Comparison of ENCODE assay signal across 8 mouse cellular contexts in genomic region chr7:119895639-119896512, GRCm38 (mm10). TPM values are rescaled to one million over a fixed set of nuclear protein-coding genes. Genes with fewer than 3 reads are reported as not detected.
DNase-seq lines count a peak whose midpoint lies in the region; ATAC-seq and TF ChIP-seq lines count a peak whose summit lies in the region.

Gene Lyrm1, plus strand, starts transcription at chr7:119895861.
Gene Dcun1d3, minus strand, starts transcription at chr7:119896298.

- H3K79me2 ChIP-seq in MEL (ENCODE audit: control insufficient read depth, insufficient read depth, low read length, poor library complexity): peaks cover 2% of the 10 kb centered on the region; the same call in 1 of the 2 replicates

- peaks cover 0 to 32% of the 10 kb centered on the region in 2 experiments; a peak in 2 of 4 replicates for H3K36me3 ChIP-seq in MEL (ENCODE audit: control insufficient read depth in 1 of 2, insufficient read depth in 2 of 2, low read length in 2 of 2)
- no peaks in the 10 kb centered on the region for H3K36me3 ChIP-seq in hindbrain, embryonic 10.5 days
- H3K36me3 ChIP-seq in lung, postnatal 0 days (ENCODE audit: insufficient read depth, low read length): no peaks in the 10 kb centered on the region

- peak within 1 kb of the TSS; percentile 81 for H3K9ac ChIP-seq in MEL (ENCODE audit: control insufficient read depth, low read depth, low read length, poor library complexity, severe bottlenecking)
- H3K9ac ChIP-seq in lung, postnatal 0 days (replicated peaks; ENCODE audit: low read depth): peak within 1 kb of the TSS; percentile 67

- peak; percentile 97 for DNase-seq in MEL (ENCODE audit: low read depth, low spot score)
- DNase-seq in cerebellum, adult 2 months: peak; percentile 97
- DNase-seq in forelimb bud, embryonic 11.5 days (ENCODE audit: low read depth, low spot score): peak; percentile 98
- DNase-seq in hindbrain, embryonic 10.5 days (ENCODE audit: low spot score): peak; percentile 99
- DNase-seq in layer of hippocampus, adult 9-11 months: peak; percentile 98
- DNase-seq in lung, postnatal 0 days (ENCODE audit: low spot score): peak; percentile 100
- peak; percentile 97 for DNase-seq in ovary, postnatal 14 days (ENCODE audit: low spot score)
- DNase-seq in thymus, postnatal 14 days: peak; percentile 99

- ATAC-seq in lung, postnatal 0 days: peak; percentile 99

- no peak for TF ChIP-seq RAD21 in MEL (IDR thresholded peaks at IDR 0.05; ENCODE audit: low read depth, low read length)

- H3K27me3 ChIP-seq in MEL (ENCODE audit: control insufficient read depth in 1 of 2, insufficient read depth in 2 of 2, low read length in 2 of 2): no peaks in the 10 kb centered on the region
- no peaks in the 10 kb centered on the region for H3K27me3 ChIP-seq in cerebellum, adult 2 months (ENCODE audit: control insufficient read depth, insufficient read depth, low read length)
- no peaks in the 10 kb centered on the region for H3K27me3 ChIP-seq in hindbrain, embryonic 10.5 days (ENCODE audit: insufficient read depth, poor library complexity, severe bottlenecking)
- no peaks in the 10 kb centered on the region for H3K27me3 ChIP-seq in lung, postnatal 0 days (replicated peaks; ENCODE audit: insufficient read depth, low read length)

- TF ChIP-seq POLR2A in MEL (IDR thresholded peaks at IDR 0.05; ENCODE audit: control insufficient read depth in 1 of 2, insufficient read depth in 1 of 2, low read depth in 1 of 2, low read length in 2 of 2, poor library complexity in 1 of 2): peak; percentile 49 to 70; a peak in 3 of 4 replicates
- TF ChIP-seq POLR2A in cerebellum, adult 2 months (IDR thresholded peaks at IDR 0.05; ENCODE audit: borderline replicate concordance, insufficient read depth, low read length): peak; percentile 71

- no peaks in the 10 kb centered on the region for H3K9me3 ChIP-seq in MEL (replicated peaks; ENCODE audit: insufficient read depth, low read length)
- no peaks in the 10 kb centered on the region for H3K9me3 ChIP-seq in hindbrain, embryonic 10.5 days
- H3K9me3 ChIP-seq in lung, postnatal 0 days (ENCODE audit: low read length): no peaks in the 10 kb centered on the region

- H3K4me1 ChIP-seq in MEL (ENCODE audit: control insufficient read depth in 1 of 2, insufficient read depth in 2 of 2, low read length in 2 of 2): peaks cover 10 to 17% of the 10 kb centered on the region in 2 experiments
- H3K4me1 ChIP-seq in cerebellum, adult 2 months (ENCODE audit: control insufficient read depth, insufficient read depth, low read length): no peaks in the 10 kb centered on the region
- H3K4me1 ChIP-seq in hindbrain, embryonic 10.5 days (replicated peaks): peaks cover 30% of the 10 kb centered on the region
- peaks cover 4% of the 10 kb centered on the region for H3K4me1 ChIP-seq in lung, postnatal 0 days (ENCODE audit: insufficient read depth, low read depth, low read length)

- WGBS in cerebellum, adult 2 months: under 1% methylated on average over 63 of the region's 63 CpGs
- WGBS in hindbrain, embryonic 10.5 days: under 1% methylated on average over 63 of the region's 63 CpGs
- WGBS in lung, postnatal 0 days: under 1% methylated on average over 59 of the region's 63 CpGs

- peak within 1 kb of the TSS; percentile 84 to 88 for H3K4me3 ChIP-seq in MEL (ENCODE audit: control insufficient read depth in 1 of 2, insufficient read depth in 1 of 2, low read depth in 2 of 2, low read length in 2 of 2)
- peak within 1 kb of the TSS; percentile 86 for H3K4me3 ChIP-seq in cerebellum, adult 2 months (replicated peaks; ENCODE audit: insufficient read depth, low read depth, low read length)
- peak within 1 kb of the TSS; percentile 80 for H3K4me3 ChIP-seq in hindbrain, embryonic 10.5 days
- H3K4me3 ChIP-seq in lung, postnatal 0 days (ENCODE audit: low read depth, low read length): peak within 1 kb of the TSS; percentile 75

- peak within 1 kb of the TSS; percentile 92 for H3K4me2 ChIP-seq in lung, postnatal 0 days (replicated peaks; ENCODE audit: low read depth, low read length)

- TF ChIP-seq CTCF in MEL (IDR thresholded peaks at IDR 0.05 in 2 of 3, conservative IDR thresholded peaks at IDR 0.05 in 1 of 3; ENCODE audit: control insufficient read depth in 1 of 3, insufficient read depth in 1 of 3, low read depth in 2 of 3, low read length in 3 of 3, poor library complexity in 1 of 3, severe bottlenecking in 1 of 3): no peak
- no peak for TF ChIP-seq CTCF in cerebellum, adult 2 months (IDR thresholded peaks at IDR 0.05; ENCODE audit: borderline replicate concordance, insufficient read depth, low read depth, low read length)
- TF ChIP-seq CTCF in lung, postnatal 0 days (IDR thresholded peaks at IDR 0.05): no peak

- peak within 1 kb of the TSS; percentile 57 for H3K27ac ChIP-seq in MEL (ENCODE audit: control insufficient read depth, low read depth, low read length)
- H3K27ac ChIP-seq in cerebellum, adult 2 months (ENCODE audit: insufficient read depth, low read length): peak within 1 kb of the TSS; percentile 94
- H3K27ac ChIP-seq in hindbrain, embryonic 10.5 days: peak within 1 kb of the TSS; percentile 97
- peak within 1 kb of the TSS; percentile 94 for H3K27ac ChIP-seq in lung, postnatal 0 days (ENCODE audit: low read length)

- TF ChIP-seq EP300 in MEL (IDR thresholded peaks at IDR 0.05; ENCODE audit: low read depth in 1 of 2, low read length in 2 of 2): no peak
- peak; percentile 52; the same call in 1 of the 2 replicates for TF ChIP-seq EP300 in lung, postnatal 0 days (IDR thresholded peaks at IDR 0.05)

TF ChIP-seq in MEL, 35 proteins besides CTCF, POLR2A, EP300 and RAD21 (continues in another document):
- TF ChIP-seq MAFK (IDR thresholded peaks at IDR 0.05; ENCODE audit: borderline replicate concordance, low read depth, low read length): no peak
- TF ChIP-seq ELF1 (IDR thresholded peaks at IDR 0.05; ENCODE audit: low read depth, low read length): peak; percentile 83
- TF ChIP-seq KAT2A (conservative IDR thresholded peaks at IDR 0.05; ENCODE audit: low read depth, low read length): peak; percentile 64; the same call in 1 of the 2 replicates
- no peak for TF ChIP-seq ZKSCAN1 (IDR thresholded peaks at IDR 0.05; ENCODE audit: low read depth, low read length)
- TF ChIP-seq ZMIZ1 (IDR thresholded peaks at IDR 0.05; ENCODE audit: low read depth, low read length): no peak
- peak; percentile 48 for TF ChIP-seq NELFE (IDR thresholded peaks at IDR 0.05; ENCODE audit: low read depth, low read length)
- TF ChIP-seq GABPA (IDR thresholded peaks at IDR 0.05; ENCODE audit: low read depth, low read length): no peak
- peak; percentile 79; the same call in 1 of the 2 replicates for TF ChIP-seq MXI1 (IDR thresholded peaks at IDR 0.05; ENCODE audit: low read depth, low read length)
- TF ChIP-seq POLR2AphosphoS5 (IDR thresholded peaks at IDR 0.05; ENCODE audit: borderline replicate concordance, low read depth, low read length): no peak
- TF ChIP-seq GATA1 (IDR thresholded peaks at IDR 0.05; ENCODE audit: low read depth, low read length): no peak
- TF ChIP-seq TBP (IDR thresholded peaks at IDR 0.05; ENCODE audit: low read depth, low read length): no peak
- 0 out of 2 replicates have a peak, but pooled peaks have one; percentile 29 for TF ChIP-seq MYC (IDR thresholded peaks at IDR 0.05; ENCODE audit: low read depth, low read length)
- 0 out of 2 replicates have a peak, but pooled peaks have one; percentile 5 for TF ChIP-seq ETS1 (IDR thresholded peaks at IDR 0.05; ENCODE audit: low read depth, low read length)
- TF ChIP-seq ZC3H11A (IDR thresholded peaks at IDR 0.05; ENCODE audit: low read depth, low read length): no peak
- TF ChIP-seq ZNF384 (IDR thresholded peaks at IDR 0.05; ENCODE audit: low read depth, low read length): no peak
- no peak for TF ChIP-seq MEF2A (IDR thresholded peaks at IDR 0.05; ENCODE audit: extremely low read depth, insufficient replicate concordance, low read depth, low read length, poor library complexity, severe bottlenecking)
- no peak for TF ChIP-seq CHD2 (IDR thresholded peaks at IDR 0.05; ENCODE audit: low read length)
- TF ChIP-seq USF1 (IDR thresholded peaks at IDR 0.05; ENCODE audit: low read depth, low read length): no peak
- TF ChIP-seq MYB (IDR thresholded peaks at IDR 0.05; ENCODE audit: low read depth, low read length): no peak
- TF ChIP-seq MAX (IDR thresholded peaks at IDR 0.05; ENCODE audit: low read length): no peak
- TF ChIP-seq RCOR1 (IDR thresholded peaks at IDR 0.05; ENCODE audit: low read depth, low read length): no peak
- TF ChIP-seq CHD1 (IDR thresholded peaks at IDR 0.05; ENCODE audit: low read depth, low read length): peak; percentile 98
- no peak for TF ChIP-seq TAL1 (IDR thresholded peaks at IDR 0.05; ENCODE audit: low read length)
- TF ChIP-seq SIN3A (IDR thresholded peaks at IDR 0.05; ENCODE audit: low read length): peak; percentile 49; the same call in 1 of the 2 replicates
- no peak for TF ChIP-seq UBTF (IDR thresholded peaks at IDR 0.05; ENCODE audit: borderline replicate concordance, insufficient read depth, low read depth, low read length)
- no peak for TF ChIP-seq USF2 (IDR thresholded peaks at IDR 0.05; ENCODE audit: borderline replicate concordance in 1 of 2, insufficient read depth in 1 of 2, low read depth in 1 of 2, low read length in 2 of 2)
- peak; percentile 87; the same call in 1 of the 2 replicates for TF ChIP-seq MAZ (IDR thresholded peaks at IDR 0.05; ENCODE audit: low read depth, low read length)
- TF ChIP-seq TCF12 (IDR thresholded peaks at IDR 0.05; ENCODE audit: low read depth, low read length): peak; percentile 21; the same call in 1 of the 2 replicates
- no peak for TF ChIP-seq NRF1 (IDR thresholded peaks at IDR 0.05; ENCODE audit: insufficient read depth, low read depth, low read length, poor library complexity, severe bottlenecking)

RNA-seq across cellular contexts. Expression of gene Lyrm1, which starts in this region (rescaled TPM):
- 2.1 and 4.0 TPM in 2 replicates for total RNA-seq in MEL (2012; rRNA removed)
- polyA plus RNA-seq in MEL (2012; ENCODE audit: insufficient read depth in 1 of 2, insufficient read length in 2 of 2, low read depth in 1 of 2, low replicate concordance in 2 of 2, missing spikeins in 1 of 2): 1 to 10 TPM in 1 of 2 experiments, not detected in 1; 4.4 TPM
- 16.6 and 19.4 TPM in 2 replicates for polyA plus RNA-seq in cerebellum, adult 2 months (2012; rRNA removed)
- 12.0 and 14.3 TPM in 2 replicates for polyA plus RNA-seq in hindbrain, embryonic 10.5 days (2016; fragmentation: Nextera tagmentation; extraction: Ambion mirVana)
- polyA plus RNA-seq in lung, postnatal 0 days (2015; fragmentation: Nextera tagmentation; extraction: Ambion mirVana): 7.4 and 7.7 TPM in 2 replicates

RNA-seq across cellular contexts. Expression of gene Dcun1d3, which starts in this region (rescaled TPM):
- 2.5 and 3.3 TPM in 2 replicates for total RNA-seq in MEL (2012; rRNA removed)
- polyA plus RNA-seq in MEL (2012; ENCODE audit: insufficient read depth in 1 of 2, insufficient read length in 2 of 2, low read depth in 1 of 2, low replicate concordance in 2 of 2, missing spikeins in 1 of 2): 1 to 10 TPM in 1 of 2 experiments, not detected in 1; 5.6 TPM
- 10.4 and 10.8 TPM in 2 replicates for polyA plus RNA-seq in cerebellum, adult 2 months (2012; rRNA removed)
- 11.4 and 14.7 TPM in 2 replicates for polyA plus RNA-seq in hindbrain, embryonic 10.5 days (2016; fragmentation: Nextera tagmentation; extraction: Ambion mirVana)
- 7.7 and 8.6 TPM in 2 replicates for polyA plus RNA-seq in lung, postnatal 0 days (2015; fragmentation: Nextera tagmentation; extraction: Ambion mirVana)

Comparison
In these comparisons a context has a peak if more than half of its experiments do, and no peak if none do; other contexts are left out.
1. Peak in every context shown above with its lines: DNase-seq, ATAC-seq, H3K4me3 ChIP-seq and H3K27ac ChIP-seq.